Mouse (Mus musculus): ENCODE results near the gene Ppm1d.

GRCm38 (mm10) chr11:85383975-85384821 lies 73.2 kb downstream of the Ppm1d start:
- TF ChIP-seq FLI1 (IDR thresholded peaks at IDR 0.05; ENCODE audit: low read length) = no peak
- no peak for TF ChIP-seq GATA1 (IDR thresholded peaks at IDR 0.05; ENCODE audit: borderline replicate concordance, low read length)

All from megakaryocyte, embryonic 14.5 days (primary cell).